Mouse (Mus musculus): ENCODE data around the gene Wdfy1.

DNA sequence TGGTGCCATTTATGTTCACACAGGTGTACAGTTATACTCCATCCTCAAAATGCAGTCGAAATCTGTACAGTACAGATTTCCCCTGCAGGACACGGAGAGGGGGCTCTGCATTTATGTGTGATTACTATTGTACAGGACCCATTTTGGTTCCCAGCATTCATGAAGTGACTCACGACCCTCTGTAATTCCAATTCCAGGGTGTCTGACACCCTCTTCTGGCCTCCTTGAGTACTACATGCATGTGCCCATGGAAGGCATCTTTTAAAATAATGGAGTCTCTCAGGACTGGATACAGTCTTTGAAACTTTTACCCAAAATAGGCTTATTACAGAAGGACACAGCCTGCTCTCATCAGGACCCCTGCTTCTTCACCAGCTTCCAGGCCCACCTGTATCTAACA is 6.5 kb upstream of the Wdfy1 start:
- no peak for TF ChIP-seq CTCF (IDR thresholded peaks at IDR 0.05; ENCODE audit: insufficient read depth, low read depth, low read length)
- no peak for TF ChIP-seq POLR2A (IDR thresholded peaks at IDR 0.05; ENCODE audit: insufficient read depth, low read depth, low read length)
